Mouse (Mus musculus): ENCODE results near the gene Sec23ip. TPM values are rescaled to one million over a fixed set of nuclear protein-coding genes. Genes with fewer than 3 reads are reported as not detected.

Gene Sec23ip
- total RNA-seq (2023), result 10 to 100 TPM; 39.5 to 43.5 TPM

DNA sequence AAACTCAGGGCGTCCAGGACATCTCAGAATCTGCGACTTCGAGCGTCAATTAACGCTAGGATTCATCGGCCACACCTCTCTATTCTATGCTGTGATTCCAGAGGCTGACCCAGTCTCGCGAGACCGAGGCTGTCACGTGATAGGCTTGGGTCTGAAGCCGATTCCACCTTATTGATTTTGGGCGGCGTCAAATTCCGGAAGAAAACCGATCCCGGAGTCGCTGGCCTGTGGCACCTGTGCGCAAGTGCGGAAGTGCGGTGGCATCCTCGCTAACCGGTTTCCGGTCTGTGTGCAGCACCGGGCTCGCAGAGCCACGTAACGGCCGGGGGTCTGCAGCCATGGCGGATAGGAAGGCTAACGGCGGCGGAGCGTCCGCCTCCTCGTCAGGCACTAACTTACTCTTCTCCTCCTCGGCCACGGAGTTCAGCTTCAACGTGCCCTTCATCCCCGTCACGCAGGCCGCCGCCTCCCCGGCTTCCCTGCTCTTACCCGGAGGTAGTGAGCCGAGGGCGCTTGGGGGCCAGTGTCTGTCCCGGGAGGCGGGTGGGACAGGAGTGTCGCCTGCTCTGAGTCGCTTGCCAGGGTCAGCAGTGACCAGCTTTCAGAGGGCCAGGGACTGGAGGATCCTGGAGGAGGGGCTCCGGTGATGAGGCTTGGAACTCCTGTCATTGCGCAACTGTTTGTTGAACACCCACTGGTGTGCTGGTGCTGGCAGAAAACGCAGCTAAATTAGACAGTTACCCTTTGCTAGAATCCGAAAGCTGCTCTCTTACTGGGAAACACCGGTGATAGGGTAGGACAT, at the start of gene Sec23ip:
TSS of gene Sec23ip (plus strand) at position 260 of the 802 bp plus-strand sequence.

DNA sequence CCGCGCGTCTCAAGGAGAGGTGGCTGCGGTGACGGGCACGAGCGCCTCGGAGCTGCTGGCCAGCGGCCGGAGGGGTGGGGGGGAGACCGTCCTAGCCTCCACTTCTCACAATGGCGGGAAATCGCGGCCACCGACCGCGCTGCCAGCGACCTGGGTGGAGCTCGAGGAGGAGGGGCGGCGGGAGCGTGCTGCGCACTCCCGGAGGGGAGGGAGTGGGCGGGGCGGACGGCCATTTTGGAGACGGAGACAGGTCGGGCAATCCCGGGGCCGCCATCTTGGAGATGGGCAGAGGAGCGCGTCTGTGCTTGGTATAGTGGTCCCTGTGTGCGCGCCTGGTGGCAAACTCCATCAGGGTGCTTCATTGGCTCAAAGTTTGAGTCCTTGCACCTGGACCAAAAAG, 4.4 kb upstream of the Sec23ip start, which contains the start of gene Mcmbp:
TSS of gene Mcmbp (minus strand) at position 162 of the 400 bp plus-strand sequence.

Other genes with a start within 250 kb of the Sec23ip start
- gene Bag3, start 221.3 kb upstream of the Sec23ip start, total RNA-seq (2023), result 10 to 100 TPM; 41.0 to 47.7 TPM
- gene Inpp5f, start 133.6 kb upstream of the Sec23ip start, total RNA-seq (2023), result 100 to 1,000 TPM in 1 of 2 experiments, 10 to 100 TPM in 1; 97.7 to 102 TPM
- gene Mcmbp, start 4.4 kb upstream of the Sec23ip start, total RNA-seq (2023), result 100 to 1,000 TPM; 101 to 108 TPM

All from monocyte, adult 59 days (primary cell).